Mouse (Mus musculus): ENCODE results near the gene Tut7.
"Not testable (repeated sequence)": the region's sequence is repeated elsewhere in the genome, so short reads cannot be mapped to it uniquely, and the experiment has no call there.

The Tut7 gene

DNA sequence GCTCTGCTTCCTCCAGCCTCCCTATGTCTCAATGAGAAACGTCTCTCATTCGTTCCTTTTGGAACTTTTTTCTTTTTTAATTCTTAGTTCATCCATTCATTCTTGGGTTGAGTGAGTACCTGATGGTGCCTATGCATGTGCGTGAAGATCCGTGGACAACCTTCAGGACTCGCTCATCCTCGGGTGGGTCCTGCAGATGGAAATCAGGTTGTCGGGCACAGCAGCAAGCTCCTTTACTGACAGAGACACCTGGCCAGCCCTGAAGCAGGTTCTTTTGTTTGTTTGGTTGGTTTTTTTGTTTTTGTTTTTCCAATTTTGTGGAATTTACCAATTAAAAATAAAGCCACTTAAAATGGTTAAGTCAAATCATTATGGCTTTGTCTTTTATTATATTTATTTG, 9.9 kb upstream of the Tut7 start:
- no peak for DNase-seq (ENCODE audit: extremely low spot score, low spot score)

DNA sequence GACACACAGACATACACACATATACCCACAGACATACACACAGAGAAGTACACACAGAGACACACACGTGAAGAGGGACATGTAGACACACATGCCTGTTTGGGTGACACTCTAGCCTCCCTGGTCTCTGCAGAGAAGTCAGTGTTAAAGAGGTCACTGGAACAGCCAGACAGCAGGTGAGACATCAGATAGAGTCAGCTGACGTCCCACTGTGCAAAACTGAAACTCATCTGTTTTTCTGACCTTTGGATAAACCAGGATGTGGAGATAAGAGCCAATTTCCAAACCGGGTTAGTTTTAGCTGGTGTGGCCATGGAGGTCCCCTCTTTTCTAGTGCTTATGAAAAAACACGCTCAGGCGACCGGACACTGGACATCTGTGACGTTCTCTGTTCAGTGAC, 9.5 kb upstream of the Tut7 start:
- no peak for DNase-seq (ENCODE audit: extremely low spot score, low spot score)

DNA sequence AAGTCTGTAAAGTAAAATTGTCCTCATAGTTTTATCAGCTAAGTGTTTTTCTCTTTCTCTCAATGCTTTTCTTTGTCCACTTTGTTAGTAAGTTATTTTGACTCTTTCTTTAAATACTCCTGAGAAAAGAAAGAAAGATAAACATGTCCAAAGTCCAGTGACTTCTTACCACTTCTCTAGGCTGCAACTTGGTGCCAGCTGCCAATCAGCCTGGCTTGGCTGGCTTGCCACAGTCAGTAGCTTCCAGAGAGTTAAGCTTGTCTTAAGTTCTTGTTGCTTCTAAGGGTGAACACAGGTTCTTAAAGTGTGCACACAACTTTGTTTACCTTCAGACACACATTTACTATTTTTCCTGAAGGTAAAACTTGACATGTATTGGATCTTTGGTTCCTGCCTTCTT, 3.0 kb upstream of the Tut7 start:
- no peak for DNase-seq (ENCODE audit: extremely low spot score, low spot score)

DNA sequence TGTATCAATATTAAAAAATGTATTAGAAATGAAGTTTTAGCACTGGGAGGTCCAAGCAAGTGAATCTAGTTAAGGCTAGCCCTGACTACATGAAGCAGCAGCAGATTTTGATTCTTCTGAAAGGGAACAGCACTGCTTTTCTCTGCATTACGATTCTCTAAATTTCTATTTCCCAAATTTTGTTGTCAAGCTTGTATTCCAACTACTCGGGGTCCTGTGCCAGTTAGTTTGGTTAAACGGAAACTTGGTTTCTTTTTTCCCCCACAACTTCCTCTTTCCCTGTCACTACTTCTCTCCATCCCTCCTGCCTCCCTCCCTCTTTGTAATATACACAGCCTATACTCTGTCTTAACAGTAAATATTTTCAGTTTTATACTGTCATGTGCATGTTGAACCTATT, 2.1 kb downstream of the Tut7 start:
- no peak for DNase-seq (ENCODE audit: extremely low spot score, low spot score)

DNA sequence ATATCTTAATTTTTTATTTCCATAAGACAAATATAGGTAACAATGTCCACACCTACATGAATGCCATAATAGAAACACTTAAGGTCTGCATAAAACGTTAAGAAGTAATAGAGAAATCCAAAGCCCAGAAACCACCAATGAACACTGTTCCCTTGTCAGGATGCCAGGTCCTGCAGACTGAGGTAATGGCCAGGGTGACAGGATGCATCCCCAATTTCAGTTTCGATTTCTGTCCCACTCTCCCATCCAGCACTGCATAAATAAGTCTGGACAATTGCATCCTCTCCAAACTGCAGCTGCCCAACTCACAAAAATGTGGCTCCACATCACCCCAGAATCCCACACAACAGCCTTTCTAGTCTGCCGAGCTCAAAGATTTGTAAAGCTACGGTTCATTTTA, 2.8 kb downstream of the Tut7 start:
- DNase-seq (ENCODE audit: extremely low spot score, low spot score) = no peak

DNA sequence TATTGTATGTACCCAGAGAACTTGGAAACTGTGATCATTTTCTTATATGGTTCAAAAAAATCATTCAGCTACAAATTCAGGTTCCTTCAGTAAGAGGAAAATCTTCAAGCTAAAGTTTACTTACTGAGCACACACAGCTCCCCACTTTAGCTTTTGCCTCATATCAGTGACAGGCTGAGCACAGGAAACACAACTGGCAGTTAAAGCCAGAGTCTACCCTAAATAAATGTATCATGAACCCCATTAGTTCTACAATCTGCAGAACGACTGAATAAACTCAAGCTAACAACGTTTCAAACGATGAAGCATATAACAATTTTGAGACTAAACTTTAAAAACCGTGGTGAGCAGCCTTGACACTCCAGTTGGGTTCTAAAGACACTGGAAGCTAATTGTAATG, 5.6 kb downstream of the Tut7 start:
- DNase-seq (ENCODE audit: extremely low spot score, low spot score) = no peak

DNA sequence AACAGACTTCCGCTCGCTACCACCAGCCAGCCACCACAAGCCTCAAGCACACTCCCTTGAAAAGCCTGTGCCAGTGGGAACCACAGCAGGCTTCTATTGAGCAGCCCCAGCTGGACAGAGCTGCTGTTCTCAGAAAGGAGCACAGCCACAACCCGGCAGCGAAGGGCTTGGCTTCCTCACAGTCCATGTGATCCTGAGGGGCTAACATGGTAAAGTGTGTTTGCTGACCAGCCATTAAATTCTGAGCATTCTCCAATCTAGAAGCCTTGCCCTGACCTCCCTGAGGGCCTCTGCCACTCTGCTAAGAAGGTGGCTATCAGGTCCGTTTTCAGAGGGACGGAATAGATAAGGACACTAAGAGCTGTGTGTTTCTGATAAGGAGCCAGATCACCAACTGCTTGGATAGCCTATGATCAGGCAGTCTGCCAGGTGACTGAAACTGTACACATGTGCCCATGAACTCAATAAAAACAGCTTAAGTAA, 8.8 kb downstream of the Tut7 start:
- DNase-seq (ENCODE audit: extremely low spot score, low spot score) = no peak

DNA sequence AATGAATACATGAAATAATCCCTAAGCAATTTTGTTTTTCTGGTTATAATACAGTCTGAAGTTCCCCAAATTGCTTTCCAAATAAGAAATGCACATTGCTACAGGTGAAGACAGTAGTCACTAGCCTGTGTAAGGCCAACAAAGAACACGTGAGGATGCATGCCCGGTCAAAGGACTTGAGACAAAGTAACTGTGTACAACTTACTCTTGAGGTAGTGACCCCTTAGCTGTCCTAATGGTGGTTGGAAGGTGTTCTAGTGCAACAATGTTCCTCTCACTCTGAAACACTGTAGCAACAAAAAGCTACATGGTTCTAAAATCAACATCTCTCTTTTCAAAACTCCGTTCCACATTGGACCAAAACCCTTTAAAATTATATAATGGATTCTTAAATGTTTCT, 11.4 kb downstream of the Tut7 start:
- no peak for DNase-seq (ENCODE audit: extremely low spot score, low spot score)

DNA sequence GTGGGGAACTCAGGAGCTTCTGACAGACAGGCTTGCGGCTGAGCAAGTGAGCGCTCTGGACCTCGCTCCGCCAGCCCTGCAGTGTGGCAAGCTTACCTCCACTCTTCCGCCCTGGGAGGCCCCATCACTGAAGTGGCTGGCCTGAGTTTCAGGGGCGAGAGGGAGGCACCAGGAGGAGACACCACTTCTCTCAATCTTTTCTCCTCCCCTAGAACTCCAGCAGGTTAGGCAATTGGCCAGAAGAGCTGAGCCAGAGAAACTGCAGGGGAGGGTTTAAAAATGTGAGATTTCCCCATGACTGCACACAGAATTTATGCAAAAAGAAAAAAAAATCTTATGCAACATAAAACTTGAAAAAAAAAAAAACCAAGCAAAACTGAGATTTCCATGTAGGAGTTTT, 21.9 kb downstream of the Tut7 start:
- DNase-seq (ENCODE audit: extremely low spot score, low spot score) = no peak

DNA sequence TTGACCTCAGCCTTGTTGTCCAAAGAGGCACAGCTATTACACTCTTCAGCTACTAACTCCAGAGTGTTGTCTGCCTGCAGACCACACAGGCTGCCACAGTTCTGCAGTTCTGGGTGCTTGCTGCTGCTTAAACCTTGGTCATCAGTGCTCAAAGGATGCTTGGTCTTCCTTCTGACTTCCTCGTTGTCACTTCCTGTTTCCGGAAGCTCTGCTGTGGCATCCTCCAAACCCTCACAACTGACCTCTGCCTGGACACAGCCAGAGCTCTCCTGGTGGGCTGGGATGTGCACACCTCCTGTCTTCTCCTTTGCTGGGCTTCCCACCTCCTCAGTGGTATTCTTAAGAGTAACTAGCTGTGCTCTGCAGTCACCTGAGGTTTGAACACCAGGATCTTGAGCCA, 22.9 kb downstream of the Tut7 start:
- no peak for DNase-seq (ENCODE audit: extremely low spot score, low spot score)

DNA sequence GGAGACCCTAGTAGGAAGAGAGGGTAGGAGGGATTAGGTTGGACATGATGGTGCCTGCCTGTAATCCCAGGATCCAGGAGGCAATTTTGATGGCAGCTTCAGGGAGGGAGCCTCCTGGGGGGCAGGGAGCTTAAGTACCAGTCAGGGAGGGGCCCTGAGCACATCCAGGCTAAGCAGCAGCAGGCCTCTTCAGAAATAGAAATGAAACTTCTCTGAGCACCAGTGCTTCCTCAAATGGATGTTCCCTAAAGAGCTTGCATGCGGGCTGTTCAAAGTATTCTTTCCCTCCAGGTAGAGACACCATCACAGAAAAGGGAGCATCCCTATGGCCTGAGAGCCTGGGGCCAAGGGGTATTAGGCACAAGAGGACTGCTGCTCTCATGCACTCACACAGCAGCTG, 24.6 kb downstream of the Tut7 start:
- no peak for DNase-seq (ENCODE audit: extremely low spot score, low spot score)

DNA sequence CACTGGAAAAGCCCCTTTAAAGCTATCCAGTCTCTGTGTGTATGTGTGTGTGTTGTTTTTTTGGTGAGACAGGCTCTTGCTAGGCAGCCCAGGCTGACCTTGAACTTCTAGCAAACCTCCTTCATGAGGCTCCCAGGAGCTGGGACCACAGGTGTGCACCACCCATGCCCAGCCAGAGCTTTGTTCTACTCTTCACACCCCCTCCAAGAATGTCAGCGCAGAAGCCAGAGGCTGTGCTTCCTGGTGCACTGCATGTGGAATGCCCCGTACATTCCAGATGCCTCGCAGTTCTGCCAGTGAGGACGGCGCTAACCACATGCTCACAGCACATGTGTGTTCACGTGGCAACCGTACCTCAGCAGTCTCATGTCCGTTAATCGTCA, 26.5 kb downstream of the Tut7 start:
- DNase-seq (ENCODE audit: extremely low spot score, low spot score) = no peak

DNA sequence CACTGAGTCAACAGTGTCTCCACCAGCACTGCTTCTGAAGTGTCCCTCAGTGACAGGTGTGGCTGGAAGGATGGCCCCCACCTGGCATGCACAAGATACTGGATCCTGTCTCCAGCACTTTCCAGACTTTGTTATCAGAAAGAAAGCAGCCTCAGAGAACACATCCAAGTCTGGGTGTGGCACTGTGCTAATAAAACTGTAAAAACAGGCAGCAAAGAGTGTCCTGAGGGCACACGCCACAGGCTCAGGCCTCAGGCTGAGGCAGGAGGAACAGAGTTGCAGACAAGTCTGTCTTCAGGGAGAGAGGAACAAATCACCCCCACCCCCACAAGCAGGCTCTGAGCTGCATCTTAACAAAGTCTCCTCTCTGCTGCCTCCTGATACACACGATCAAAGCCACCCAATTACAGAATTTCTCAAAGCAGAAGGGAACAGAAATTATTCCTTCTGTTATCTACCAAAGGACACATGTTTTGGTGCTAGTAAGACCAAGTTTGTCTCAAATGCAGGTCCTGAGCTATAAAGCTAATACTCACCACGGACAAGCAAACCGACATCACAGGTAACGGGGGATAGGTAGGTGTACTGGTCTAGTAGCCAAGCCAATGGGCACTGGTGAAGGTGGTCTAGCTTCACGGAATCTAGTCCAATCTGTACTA, 27.0 kb downstream of the Tut7 start:
- DNase-seq (ENCODE audit: extremely low spot score, low spot score) = no peak

DNA sequence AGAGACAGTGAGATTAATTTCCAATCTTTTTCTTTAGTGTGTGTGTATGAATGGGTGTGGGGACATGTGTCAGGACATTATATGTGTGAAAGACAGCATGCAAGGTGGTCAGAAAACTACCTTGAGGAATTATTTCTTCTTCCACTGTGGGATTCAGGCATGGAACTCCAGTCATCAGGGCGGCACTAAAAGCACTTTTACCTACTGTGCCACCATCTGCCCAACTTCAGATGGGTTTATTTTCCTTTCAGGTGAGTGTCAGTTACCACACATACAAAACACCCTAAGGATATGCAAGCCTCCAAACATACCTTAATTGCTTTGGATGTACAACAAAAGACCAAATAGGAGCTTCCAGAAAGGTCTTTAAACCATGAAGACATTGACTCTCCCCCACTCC, 28.2 kb downstream of the Tut7 start:
- DNase-seq (ENCODE audit: extremely low spot score, low spot score) = no peak

DNA sequence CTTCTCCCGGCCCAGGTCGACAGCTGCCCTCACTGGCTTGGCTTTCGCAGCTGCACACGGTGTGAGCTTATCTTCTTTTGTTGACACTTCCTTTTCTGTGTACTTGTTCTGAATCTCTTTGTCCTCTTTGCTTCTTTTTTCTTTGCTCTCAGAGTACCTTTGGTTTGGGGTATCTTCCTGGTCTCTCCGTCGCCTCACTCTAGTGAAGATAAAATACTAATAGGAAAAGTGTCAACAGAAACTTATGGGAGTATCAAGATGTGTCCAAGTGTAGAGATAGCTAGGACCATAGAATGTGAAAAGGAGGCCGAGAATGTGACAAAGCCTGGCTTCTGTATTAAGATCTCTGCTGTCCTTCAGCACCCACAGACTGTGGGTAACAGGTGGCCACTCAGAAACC, 40.8 kb downstream of the Tut7 start, which contains the start of gene Gm49354:
Gm49354 (minus strand) TSS at position 101 of the 400 bp plus-strand sequence.
- no peak for DNase-seq (ENCODE audit: extremely low spot score, low spot score)

DNA sequence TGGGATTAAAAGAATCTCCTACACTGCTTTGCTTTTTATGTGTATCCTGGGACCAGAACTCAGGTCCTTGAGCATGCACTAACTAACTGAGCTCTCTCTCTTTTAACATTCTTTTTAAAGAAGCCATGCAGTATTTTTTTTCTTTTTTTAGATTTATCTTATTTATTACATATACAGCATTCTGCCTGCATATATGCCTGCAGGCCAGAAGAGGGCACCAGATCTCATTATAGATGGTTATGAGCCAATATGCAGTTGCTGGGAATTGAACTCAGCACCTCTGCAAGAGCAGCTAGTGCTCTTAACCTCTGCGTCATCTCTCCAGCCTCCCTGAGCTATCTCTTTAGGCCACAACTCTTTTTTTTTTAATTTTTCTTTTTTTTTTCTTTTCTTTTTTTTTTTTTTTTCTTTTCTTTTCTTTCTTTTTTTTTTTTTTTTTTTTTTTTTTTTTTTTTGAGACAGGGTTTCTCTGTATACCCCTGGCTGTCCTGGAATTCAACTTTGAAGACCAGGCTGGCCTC, 43.1 kb downstream of the Tut7 start:
- not testable (repeated sequence) for DNase-seq (ENCODE audit: extremely low spot score, low spot score)

DNA sequence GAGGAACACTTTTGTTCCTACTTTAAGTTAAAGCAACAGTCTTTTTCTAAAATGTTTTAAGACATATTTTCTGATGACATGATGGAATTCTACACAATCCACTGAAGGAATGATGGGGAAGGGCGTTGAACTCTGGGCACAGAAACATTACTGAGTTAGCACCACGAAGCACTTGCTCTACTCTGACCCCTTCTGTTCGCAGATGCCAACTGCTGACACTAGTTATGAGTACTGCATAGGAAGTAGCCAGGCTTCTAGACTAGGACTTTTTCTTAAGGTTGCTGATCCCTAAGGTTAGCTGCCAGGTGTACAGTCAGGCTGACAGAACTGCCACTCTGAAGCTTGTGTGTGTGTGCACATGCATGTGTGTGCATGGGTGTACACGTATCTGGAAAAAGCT, 43.7 kb downstream of the Tut7 start:
- no peak for DNase-seq (ENCODE audit: extremely low spot score, low spot score)

DNA sequence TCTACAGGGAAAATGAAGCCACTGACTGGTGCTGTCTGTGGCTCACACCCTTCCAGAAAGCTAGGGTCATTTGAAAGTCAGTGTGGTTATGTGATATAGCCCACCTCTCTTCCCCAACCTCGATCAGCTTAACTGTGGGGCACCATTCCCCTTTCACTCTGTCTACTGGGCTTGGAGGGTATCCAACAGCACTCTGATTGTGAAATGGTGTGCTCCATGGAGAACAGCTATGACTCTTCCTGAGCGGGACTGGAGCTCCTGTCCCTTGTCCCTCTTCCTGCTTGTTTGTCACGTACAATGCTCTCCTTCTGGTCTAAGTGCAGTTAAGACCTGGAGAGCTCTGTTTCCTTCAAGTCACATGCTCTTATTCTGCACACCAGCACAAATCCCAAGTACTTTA, 47.8 kb downstream of the Tut7 start:
- DNase-seq (ENCODE audit: extremely low spot score, low spot score) = no peak

DNA sequence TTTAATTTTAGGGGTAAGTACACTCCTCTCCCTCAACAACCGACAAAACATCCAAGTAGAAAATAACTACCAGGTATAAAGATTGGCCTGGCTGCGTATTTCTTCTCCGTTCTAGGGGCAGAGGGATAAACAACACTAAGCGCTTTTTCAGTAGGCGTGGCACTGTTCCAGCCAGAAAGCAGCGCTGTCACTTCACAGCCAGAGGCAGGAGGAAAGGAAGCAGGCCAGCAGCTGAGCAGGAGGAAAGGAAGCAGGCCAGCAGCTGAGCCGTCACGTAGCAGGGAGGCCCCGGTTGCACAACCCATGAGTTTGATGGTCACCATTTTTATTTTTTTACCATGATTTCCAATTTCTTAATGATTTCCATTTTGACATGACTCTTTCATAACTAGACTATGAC, 51.7 kb downstream of the Tut7 start:
- no peak for DNase-seq (ENCODE audit: extremely low spot score, low spot score)

DNA sequence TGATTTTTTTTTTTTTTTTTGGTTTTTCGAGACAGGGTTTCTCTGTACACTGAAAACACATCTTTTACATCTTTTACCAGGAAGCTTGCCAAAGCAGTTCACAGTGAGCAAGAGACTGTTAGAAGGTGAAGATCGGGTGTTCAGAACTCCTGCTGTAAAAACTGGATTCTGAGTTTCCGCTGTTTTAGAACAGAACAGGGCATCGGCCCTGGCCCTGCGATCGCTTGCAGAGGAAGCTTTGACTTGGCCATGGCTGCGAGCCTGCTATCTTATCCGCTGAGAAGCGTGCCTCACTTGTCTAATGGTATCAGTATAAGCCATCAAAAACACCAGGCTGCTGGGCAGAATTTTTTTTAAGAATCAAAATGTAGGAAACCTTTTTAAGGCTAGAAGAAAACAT, 52.1 kb downstream of the Tut7 start:
- no peak for DNase-seq (ENCODE audit: extremely low spot score, low spot score)

DNA sequence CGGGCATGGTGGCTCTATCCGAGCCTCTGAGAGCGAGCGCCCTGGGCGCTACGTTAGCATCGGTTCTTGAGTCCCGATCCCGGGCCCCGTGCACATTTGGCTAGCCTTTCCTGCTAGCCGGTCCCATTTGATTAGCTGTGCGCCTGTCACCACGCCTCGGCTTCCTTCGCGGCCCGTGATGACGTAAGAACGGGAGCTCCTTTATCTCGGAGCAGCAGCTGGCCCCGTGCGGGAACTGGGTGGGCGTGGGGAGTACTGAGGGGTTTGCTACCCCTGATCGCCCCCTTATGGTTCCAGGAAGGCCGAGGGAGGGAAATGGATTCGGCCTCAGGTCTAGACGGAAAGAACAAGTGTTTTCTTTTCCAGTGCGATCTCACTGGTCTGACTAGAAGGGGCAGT, 52.8 kb downstream of the Tut7 start:
- peak; percentile 87 for DNase-seq (ENCODE audit: extremely low spot score, low spot score)

DNA sequence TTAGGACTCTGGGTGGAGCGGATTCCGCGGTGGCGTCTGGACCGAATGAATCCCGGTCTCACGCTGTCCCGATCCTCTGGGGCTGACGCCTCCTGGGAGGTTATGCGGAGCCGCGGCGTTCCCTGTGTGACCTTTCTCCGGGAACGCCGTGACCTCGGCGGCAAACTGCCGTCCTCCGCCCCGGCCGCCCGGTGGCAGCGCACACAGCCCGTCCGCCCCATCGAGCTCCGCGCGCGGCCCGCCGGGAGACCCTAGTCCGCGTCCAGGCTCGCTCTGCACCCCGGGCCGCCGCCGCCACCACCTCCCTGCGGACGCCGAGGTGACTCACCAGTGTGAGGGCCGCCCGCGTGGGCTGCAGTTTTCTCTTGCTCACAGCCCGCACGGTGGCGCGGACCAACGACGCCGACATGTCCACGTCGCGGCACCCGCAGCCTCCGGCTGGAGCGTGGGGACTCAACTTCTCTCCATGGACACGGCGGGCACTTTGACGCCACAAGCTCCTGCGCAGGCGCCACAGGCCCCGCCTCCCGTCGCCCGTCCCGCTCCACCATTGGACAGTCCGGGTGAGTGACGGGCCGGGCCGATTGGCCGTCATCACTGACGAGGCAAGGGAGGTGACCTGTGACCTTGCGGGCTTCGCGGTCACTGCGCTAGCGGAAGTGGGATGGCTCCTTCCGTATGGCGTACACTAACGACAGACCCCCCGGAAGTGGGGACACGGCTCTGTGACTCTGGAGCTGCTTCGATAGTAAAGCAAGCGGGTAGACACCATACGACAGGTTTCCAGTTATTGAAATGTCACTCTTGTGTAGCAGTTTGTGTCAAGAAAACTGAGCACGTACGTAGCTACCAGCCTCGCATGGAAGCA, 53.4 kb downstream of the Tut7 start, which contains the start of gene Isca1:
Isca1 (minus strand) TSS at position 515 of the 868 bp plus-strand sequence.
- DNase-seq (ENCODE audit: extremely low spot score, low spot score) = peak; percentile 100

DNA sequence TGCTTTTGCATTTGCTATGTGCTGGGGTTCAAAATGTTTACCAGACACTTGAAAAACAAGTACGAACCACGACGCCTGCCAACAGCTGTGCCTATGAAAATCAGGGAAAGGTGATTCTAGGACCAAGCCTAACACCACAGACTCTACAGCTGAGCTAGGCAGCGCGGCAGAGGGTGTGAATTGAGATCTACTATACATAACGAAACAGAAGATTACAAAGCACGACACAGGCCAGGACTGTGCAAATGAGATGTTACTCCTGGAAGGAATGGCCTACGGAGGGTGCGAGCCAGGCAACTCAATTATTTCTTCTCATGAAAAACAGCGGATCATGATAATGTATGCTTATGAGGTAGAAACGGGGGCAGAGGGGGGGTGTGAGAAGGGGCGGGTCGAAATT, 54.4 kb downstream of the Tut7 start:
- DNase-seq (ENCODE audit: extremely low spot score, low spot score) = no peak
